Mouse (Mus musculus) lung, postnatal 36 days (tissue): ENCODE data around the gene Rbm25.

Source experiments
- DNase-seq: peaks from one replicate; pipeline ENCODE4 v3.0.0; 2022; ENCODE audit warnings: mixed read lengths

The Rbm25 gene

DNA sequence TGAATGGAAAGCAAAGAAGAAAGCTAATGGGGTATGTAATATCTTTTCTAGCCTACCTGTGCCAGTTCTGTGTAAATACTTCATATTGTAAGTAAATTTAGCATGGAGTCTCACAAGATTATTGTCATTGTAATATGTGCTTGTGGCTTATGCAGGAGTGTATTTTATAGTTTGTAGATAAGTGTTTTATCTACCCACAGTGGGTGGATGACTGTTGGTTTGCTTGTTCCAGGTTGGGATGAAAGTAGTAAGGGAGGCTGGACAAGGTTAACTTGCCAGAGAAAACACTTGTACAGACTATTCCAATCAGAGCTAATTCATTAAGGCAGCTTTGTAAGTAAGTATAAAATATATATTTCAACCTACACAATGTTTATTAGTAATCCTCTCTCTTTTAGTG, 20.4 kb downstream of the Rbm25 start:
- DNase-seq, result no peak

DNA sequence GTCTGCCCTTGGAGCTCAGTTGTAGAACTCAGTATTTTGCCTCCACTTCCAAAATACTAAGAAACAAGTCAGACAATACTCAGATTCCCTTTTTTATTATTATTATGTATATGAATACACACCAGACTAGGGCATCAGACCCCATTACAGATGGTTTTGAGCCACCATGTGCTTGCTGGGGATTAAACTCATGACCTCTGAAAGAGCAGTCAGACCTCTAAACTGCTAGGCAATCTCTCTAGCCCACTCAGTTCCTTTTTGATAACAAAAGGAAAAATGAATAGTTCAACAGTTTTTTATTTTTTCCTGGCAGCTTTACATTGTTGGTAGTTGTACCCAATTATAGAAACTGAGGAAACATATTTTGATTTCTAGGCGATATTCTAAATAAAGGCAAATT, 54.4 kb downstream of the Rbm25 start:
- DNase-seq, result no peak

DNA sequence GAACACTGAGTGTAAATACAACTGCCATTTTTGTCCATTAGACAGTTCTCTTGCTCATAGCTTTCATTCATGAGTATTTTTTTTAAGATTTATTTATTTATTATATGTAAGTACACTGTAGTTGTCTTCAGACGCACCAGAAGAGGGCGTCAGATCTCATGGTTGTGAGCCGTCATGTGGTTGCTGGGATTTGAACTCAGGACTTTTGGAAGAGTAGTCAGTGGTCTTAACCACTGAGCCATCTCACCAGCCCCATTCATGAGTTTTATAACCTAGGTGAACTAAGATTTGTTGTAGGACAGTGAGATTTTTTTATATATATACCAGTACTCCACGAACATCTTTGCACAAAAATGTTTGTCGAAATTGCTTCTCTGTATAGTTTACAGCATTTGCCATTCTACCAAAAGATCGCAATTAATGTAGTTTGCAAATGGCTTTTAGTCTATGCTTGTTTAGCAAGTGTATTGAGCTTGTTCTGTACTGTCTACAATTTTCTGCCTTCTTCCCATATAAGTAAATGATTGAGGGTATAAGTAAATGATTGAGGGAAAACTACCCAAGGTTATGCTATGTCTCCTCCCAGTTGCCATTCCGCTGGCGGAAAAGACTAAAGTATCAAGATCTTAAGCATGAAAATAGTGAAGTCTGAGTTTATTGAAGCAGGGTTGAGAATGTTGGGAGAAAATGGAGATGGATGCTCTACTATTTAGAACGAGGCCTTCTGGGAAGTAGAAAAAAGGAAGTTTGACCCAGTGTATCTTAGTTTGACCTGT, 55.7 kb downstream of the Rbm25 start:
- DNase-seq, result no peak

DNA sequence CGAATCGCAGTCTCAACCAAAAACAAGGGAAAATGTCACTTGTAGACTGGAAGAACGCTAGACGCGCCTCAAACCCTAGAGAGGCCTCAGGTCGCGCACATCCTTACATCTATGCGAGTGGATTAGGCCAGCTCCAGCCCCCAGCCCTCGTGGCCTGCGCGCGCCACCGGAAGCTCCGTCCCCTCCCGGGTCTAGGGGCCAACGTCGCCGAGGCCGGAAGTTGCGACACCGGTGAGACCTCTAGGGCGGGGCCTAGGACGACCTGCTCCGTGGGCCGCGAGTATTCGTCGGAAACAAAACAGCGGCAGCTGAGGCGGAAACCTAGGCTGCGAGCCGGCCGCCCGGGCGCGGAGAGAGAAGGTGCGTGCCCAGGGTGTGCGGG, 56.9 kb downstream of the Rbm25 start, which contains the start of gene Psen1:
Psen1 (plus strand) TSS at position 219 of the 382 bp plus-strand sequence.
- DNase-seq, result peak; percentile 94

DNA sequence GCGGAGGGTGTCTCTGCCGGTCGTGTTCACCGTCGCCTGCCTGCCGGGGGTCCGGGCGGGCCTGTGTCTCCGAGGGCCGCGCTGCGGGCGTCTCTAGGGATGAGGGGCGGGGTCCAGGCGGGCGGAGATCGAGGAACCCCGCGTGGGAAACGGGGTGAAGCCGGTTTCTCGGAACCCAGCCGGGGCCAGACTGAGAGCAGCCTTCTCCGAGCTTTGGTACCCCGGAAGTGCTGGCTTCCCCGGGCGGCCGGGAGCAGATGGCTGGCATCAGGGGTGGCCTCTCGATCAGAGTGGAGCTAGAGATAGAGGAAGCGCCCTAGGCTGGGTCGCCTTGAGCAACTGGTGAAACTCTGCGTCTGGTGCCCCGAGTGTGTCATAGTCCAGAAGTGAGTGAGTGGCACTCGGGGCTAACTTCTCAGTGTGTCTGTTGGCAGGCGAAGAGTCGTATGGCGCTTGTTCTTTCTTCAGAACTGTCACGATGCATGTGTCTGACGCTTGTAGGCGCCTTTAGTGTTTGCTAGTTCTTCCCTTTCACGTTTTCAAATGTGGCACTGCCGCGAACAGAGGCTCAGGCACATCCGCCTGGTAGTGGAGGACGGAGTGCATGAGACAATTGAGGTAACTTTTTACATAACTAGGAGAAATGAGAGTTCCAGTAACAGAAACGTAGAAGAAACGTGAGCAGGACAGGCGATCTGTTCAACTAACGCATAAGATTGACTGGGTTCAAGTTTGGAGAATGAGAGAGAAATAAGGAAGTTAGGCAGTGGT, 57.5 kb downstream of the Rbm25 start:
- peak; percentile 61 for DNase-seq

DNA sequence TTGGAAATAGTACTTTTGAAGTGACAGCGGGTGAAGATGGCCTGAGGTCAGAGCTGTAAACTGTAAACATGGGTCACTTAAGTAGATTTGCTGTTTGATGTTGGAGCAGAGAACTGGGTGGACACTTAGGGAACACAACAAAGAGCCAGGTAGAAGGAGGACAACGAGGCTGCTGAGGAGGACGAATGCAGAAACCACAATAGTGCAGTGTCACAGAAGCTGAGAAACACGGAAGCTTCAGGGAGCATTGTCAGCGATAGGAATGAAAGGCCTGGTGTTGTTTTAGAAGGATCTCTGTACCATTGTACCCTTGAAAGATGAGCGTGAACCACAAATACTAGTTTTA, 58.0 kb downstream of the Rbm25 start:
- DNase-seq, result no peak

DNA sequence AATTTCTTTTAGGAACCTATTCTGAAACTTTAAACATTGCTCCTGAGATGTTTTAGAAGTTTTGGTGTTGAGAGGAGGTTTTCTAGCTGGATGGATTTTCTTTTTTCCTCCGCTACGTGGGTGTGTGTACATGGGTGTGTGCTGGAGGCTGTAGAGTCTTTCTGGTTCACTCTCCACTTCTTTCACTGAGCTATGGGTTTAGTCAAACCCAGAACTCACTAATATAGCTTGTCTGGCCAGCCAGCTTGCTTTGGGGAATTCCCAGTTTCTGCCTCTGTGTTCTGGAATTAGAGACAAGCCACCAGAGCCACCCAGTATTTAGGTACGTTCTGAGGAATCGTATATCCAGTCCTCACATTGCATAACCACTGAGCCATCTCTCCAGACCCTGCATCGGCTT, 63.0 kb downstream of the Rbm25 start:
- no peak for DNase-seq

DNA sequence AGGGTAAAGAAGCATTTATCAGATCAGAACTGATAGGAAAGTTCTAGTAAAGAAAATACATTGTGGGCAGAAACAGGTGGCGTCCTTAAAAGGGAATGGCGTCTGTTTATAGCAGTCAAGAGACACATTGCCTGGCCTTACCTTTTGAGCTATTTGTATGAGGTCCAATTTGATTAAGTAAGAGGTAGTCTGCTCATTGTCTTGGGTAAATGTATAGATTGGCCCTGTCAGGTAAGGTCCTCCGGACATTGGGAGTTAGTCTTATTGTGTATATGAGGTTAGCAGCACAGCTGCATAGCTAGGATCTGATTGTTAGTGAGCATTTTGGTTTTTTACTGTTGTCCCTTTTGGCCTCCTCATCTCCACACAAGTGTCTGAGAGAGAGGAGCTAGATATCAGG, 63.6 kb downstream of the Rbm25 start:
- no peak for DNase-seq

DNA sequence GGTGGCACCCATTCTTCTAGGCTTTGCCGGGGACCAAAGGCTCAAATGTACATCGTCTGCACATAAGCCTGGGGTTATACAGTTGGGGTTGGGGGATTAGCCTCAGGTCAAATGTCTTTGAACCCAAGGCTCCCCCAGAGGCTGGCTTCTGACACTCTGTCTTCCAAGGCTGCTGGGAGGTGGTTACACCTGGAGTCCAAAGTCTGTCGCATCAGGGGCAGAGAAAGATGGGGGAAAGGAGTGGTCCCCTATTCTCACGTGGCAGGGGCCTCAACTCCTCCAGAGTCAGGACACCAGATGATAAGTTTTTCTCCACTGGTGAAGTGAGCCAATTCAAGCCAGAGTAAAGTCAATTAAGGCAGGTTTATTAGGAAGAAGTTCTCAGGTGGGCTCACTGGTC, 67.6 kb downstream of the Rbm25 start:
- DNase-seq, result no peak

DNA sequence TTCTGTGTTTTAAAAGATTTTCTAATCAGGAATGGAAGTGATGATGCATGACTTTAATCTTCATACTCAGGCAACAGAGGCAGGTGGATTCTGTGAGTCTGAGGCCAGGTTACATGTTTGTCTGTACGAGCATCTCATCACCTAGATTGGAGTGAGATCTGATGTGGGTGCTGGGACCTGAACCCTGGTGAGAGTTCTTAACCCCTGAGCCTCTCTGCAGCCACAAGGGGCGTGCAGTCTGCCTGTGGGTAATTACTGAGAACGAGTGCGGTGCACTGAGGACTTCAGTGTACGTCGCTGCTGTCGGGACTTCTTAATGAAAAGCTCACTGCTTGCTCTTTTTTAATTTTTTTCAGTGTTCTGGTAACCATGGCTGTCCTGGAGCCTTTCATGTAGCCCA, 70.6 kb downstream of the Rbm25 start:
- no peak for DNase-seq

DNA sequence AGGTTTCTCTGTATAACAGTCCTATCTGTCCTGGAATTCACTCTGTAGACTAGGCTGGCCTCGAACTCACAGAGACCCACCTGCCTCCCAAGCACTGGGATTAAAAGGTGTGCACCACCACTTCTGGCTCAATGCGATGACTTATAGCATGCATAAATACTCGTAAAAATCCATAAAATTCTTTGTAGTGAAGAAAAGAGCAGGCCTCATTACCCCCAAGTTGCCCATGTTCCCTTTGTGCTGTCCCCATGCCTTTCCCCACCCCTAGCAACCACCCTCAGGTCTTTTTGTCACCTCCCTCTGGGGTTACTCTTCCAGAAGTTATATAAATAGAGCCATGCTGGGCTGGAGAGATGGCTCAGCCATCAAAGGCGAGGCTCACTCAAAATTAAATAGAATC, 71.8 kb downstream of the Rbm25 start:
- no peak for DNase-seq

DNA sequence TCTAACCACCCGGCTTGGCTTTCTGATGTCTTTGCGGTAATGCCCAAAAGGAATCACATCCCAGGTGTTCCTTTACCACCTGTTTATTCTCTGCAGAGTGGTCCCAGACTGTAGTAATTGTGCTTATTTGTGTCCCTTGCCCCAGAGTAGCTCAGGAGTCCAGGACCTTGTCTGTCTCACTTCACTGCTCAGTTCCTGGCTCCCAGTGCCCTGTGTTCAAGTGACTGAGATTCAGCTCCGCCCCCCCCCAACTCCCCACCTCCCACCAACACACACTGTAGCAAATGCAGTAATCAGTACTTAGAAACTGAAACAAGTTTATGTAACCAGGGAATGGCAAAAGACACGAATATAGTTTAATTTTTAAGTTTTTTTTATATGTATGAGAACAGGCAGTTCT, 75.9 kb downstream of the Rbm25 start:
- DNase-seq, result no peak

DNA sequence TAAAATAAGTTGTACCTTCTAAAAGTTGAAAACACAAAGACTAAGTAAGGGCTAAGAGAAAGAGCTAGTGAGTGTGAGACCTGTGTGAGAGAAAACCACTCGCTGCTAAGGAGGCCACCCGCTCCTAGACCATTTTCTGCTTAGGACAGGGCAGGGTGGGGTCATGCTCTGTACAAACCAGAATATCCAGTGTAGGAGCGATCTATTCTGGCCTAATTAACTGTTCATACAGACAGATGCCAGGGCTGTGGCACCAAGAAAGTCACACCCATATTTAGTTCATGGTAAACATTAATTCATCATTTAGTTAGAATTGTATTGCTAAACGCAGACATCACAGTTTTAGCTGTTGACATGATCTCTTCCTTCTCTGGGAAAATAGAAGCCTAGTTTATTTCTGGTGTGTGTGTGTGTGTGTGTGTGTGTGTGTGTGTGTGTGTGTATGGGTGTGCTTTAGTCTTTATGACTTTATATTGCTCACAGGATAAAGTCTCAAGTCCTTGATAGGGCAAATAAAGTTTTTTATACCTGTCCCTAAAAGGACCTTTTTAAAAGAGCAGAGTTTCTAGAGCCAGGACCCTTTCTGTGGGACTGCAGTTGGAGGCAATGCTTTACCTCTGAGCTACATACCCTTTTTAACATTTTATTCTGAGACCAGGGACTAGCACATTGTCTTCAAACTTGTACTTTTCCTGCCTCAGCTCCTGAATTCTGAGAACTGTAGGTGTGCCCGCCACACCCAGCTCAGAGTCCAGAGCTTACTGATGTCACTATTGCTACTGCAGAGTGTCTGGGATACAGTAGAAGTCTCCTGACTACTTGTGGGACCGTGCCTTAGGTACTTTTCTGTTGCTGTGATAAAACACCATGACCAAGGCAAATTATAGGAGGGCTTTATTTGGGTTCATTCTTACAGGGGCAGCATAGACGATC, 77.4 kb downstream of the Rbm25 start:
- DNase-seq, result no peak

DNA sequence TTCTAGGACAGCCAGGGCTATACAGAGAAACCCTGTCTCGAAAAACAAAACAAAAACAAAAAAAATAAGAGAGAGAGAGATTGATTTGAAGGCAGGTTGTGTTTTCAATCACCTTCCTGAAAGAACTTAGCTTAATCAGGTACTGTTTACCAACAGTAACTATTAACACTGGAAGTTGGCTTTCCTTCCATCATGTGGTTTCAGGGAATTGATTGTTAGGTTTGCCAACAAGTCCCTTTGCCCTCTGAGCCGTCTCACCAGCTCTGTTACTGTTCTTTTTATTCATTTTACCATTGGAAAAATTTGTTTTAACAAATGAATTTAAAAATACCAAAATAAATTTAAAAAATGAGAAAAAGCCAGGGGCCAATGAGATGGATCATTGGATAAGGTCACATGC, 78.9 kb downstream of the Rbm25 start:
- DNase-seq, result no peak

DNA sequence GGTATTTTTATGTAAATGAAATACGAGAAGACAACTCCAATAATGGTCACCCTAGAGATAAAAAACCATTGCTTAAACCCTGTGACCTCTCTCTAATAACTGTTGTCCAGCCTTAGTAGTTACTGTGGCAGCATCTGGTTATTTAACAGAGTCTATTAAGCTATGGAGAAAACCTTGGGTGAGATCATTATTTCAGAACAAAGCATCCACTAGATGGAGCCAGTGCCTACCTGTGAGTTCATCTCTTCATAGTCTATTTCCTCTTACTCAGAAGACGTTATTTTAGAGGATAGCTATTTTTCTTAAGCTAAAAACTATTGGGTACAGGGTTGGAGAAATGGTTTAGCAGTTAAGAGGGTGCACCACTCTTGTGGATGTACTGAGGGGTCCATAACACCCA, 82.7 kb downstream of the Rbm25 start:
- DNase-seq, result peak; percentile 88

DNA sequence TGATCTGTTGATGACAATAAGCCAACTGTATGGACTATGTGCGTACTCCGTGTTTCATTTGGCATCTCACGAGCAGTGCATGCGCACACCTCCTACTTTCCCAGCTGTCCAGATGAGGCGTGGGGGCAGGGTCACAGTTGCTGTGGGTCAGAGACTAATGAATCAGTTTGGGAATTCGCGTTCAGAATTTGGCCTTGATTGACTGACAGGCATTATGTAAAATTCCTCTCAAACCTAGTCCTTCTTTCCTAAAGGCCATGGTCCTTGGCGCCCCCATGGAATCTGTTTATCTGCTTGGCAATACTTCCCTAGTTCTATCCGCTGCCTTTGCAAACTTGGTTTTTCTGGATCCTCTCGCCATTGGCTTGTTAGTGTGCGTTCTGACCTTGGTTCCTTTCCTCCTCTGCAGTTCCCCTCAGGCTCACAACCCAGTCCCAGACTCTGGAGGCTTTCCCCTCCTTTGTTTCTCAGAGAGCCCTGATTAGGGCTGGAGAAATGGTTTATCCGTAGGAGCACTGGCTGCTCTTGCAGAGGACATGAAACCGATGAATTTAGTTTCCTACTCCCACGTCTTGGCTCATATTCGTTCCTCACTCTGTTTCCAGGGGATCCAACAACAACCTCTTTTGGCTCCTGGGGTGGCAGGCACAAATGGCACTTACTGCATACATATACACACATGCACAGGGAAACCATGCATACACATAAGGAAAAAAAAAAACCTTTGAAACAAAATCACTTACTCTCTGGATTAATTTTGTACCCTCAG, 85.6 kb downstream of the Rbm25 start:
- no peak for DNase-seq

DNA sequence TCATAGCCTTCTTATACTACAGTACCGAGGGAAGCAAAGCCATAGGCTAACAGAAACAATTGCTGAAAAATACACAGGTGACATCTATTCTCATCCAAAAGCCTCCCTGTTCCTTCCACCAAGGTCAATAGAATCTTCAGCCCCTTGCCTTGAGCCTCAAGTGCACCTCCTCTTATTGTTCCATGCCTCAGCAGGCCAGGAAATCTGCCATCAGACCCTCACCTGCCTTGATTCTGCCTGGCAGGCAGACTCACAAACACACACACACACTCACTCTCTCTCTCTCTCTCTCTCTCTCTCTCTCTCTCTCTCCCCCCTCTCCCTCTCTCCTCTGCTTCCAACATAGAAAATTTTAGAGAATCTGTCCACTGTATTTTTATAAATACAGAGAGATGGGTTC, 88.4 kb downstream of the Rbm25 start:
- no peak for DNase-seq

DNA sequence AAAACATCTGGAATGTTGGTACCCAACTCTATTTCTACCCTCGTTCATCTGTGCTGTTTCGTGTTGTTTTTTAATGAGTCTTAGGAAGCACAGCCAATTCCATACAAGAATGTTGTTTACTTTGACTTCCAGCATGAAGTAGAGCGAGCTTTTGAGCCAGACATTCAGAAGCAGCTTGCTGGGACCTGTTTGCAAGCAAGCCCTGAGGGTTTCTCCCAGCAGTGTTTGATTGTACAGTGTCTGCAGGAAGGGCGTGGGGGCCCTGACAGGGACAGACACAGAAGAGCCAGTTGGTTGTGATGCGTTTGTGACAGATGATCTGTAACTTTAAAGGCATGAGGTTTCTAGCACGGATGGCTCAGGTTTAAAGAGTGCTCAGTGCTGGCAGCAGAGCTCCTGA, 90.2 kb downstream of the Rbm25 start:
- DNase-seq, result no peak

DNA sequence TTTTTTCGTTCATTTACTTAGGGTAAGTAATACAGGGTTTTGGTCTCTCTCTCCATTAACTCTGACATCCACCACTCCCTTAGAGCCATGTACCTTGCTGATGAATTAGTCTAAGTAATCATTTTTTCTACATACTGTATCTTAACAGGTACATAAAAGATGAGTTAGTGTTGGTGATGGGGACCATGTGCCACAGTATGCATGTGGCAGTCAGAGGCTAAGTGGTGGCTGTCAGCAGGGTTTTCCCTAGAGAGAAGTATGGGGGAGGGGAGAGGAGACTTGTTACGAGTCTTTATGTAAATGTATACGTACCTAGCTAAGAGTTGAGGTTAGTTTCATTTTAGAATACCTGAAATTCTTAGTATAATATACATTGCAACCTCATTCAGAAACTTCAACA, 92.0 kb downstream of the Rbm25 start:
- no peak for DNase-seq

DNA sequence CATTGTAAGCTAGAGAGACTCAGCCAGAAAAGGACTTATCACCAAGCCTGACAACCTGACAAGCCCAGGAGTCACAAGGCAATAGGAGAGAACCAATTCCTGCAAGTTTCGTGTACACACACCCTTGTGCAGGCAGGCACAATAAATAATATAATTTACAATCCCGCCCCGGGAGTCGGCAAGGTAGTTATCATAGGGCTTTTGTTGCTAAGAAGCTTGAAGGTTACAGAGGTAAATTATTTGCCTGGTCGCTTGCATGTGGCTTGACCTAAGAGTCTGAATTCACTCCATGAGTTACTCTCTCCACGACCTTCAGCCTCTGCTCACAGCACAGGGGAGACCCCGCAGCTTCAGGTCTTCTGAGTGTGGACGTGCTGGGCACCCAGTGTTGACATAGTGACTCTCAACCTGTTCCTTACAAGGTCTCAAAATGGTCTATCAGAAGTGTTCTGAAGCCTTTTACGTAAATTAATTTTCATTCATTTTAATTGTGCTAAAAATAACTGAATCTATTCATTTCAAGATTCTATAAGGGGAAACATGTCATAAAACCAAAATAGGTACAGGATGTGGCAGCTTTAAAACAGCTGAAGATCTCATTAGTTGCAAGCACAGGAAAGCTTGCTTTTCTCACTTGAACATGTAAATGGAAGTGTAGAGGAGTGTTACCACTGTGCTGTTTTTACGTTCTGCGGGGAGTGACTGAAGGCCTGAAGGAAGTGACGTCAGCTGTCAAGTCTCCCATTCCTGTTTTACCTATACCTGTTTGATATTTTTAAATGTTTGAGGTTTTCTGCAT, 95.7 kb downstream of the Rbm25 start:
- no peak for DNase-seq

DNA sequence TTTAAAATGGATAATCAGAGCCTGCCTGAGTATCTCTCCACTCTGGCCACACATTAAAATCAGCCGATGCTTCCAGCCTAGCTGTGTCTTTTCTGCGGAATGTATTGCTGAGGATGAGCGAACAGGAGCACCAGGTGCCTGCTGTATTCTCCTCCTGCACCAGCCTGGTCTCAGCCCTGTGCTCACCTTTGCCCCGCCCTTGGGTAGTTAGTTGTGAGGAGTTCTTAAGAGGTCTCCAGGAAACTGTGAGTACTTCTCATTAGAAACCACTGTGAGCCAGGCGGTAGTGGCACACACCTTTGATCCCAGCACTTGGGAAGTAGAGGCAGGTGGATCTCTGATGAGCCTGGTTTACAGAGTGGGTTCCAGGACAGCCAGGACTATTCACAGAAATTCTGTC, 101.2 kb downstream of the Rbm25 start:
- no peak for DNase-seq
